Mouse (Mus musculus): Measurements from ENCODE around the gene Thy1. TPM values are rescaled to one million over a fixed set of nuclear protein-coding genes. Genes with fewer than 3 reads are reported as not detected.

The Thy1 gene
- polyA plus RNA-seq, 1 experiment from 2014 or later, result 4.5 TPM

DNA sequence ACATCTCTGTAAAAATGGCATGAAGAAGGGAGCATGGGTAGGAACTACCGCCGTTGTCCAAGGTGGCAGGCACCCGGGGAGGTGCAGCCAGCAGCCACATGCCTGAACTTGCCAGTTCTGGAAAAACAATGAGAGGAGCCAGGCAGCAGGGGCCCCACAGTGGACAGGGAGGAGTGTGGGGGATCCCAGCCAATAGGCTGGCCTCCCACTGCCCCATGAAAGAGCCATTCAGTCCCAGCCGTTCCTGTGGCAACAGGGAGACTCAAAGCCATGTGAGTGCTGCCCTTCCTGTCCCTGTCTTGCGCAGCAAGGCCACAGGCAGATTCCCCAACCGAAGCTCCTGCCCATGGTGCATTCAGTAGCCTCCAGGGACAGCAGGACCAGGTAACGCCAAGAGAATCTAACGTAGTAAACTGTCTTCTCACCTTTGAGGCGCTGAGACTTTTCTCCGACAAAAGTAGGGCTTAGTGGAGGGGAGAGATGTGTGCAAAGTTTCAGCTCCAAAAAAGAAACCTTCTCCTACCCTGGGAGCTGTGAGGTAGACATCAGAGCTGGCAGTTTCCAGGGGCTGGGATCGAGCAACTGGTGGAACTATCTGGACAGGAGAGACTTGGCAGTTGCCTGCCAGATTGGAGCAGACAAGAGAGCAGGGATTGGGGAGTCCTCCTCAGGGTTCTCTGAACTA lies 28.9 kb downstream of the Thy1 start:
- WGBS, result 47% methylated on average over 11 of the region's 11 CpGs

DNA sequence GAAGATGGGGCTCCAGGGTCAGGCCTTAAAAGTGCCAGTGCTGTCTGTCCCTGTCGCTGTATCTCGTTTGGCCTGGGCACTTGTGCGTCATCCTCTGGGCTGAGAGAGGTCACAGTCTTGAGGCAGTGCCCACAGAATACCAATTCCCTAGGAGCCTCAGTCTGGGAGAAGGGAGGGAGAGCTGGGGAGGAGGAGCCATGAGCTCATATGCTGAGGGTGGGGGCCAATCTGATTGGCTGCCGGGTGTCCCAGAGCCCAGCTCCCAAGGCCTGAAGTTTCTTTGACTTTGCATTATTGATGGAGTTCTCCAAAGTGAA lies 29.4 kb downstream of the Thy1 start:
- Histone ChIP-seq H3K4me1 (replicated peaks; ENCODE audit: control insufficient read depth, insufficient read depth) (peaks cover 12% of the 10 kb centered on the region), H3K9ac (ENCODE audit: low read length) (no peak overlapping the region), H3K36me3 (ENCODE audit: control insufficient read depth, insufficient read depth, low read length) (no peaks in the 10 kb centered on the region), H3K4me3 (ENCODE audit: low read depth, low read length) (no peak overlapping the region), H3K4me2 (replicated peaks; ENCODE audit: low read depth) (no peak overlapping the region), H3K9me3 (ENCODE audit: control insufficient read depth, low read length) (no peaks in the 10 kb centered on the region), H3K27ac (replicated peaks) (no peak overlapping the region), H3K27me3 (ENCODE audit: control insufficient read depth, insufficient read depth, low read length) (no peaks in the 10 kb centered on the region)
- no peak for TF ChIP-seq CTCF (IDR thresholded peaks at IDR 0.05; ENCODE audit: low read depth)
- TF ChIP-seq EP300 (optimal IDR thresholded peaks at IDR 0.05), result no peak
- DNase-seq (ENCODE audit: low spot score), result no peak
- no peak for ATAC-seq (ENCODE audit: low FRiP score, low TSS enrichment)
- 45% methylated on average over 4 of the region's 4 CpGs for WGBS

More for the DNA sequence above, 28.9 kb downstream of the Thy1 start:
- Histone ChIP-seq H3K27ac (replicated peaks) (no peak overlapping the region), H3K9me3 (ENCODE audit: control insufficient read depth, low read length) (no peaks in the 10 kb centered on the region), H3K4me3 (ENCODE audit: low read depth, low read length) (no peak overlapping the region), H3K4me2 (replicated peaks; ENCODE audit: low read depth) (no peak overlapping the region), H3K9ac (ENCODE audit: low read length) (no peak overlapping the region), H3K36me3 (ENCODE audit: control insufficient read depth, insufficient read depth, low read length) (no peaks in the 10 kb centered on the region), H3K27me3 (ENCODE audit: control insufficient read depth, insufficient read depth, low read length) (no peaks in the 10 kb centered on the region), H3K4me1 (replicated peaks; ENCODE audit: control insufficient read depth, insufficient read depth) (peaks cover 10% of the 10 kb centered on the region; the same call in 1 of the 2 replicates)
- TF ChIP-seq CTCF (IDR thresholded peaks at IDR 0.05; ENCODE audit: low read depth), result no peak
- no peak for TF ChIP-seq EP300 (optimal IDR thresholded peaks at IDR 0.05)
- DNase-seq (ENCODE audit: low spot score) (no peak), ATAC-seq (ENCODE audit: low FRiP score, low TSS enrichment) (no peak)

DNA sequence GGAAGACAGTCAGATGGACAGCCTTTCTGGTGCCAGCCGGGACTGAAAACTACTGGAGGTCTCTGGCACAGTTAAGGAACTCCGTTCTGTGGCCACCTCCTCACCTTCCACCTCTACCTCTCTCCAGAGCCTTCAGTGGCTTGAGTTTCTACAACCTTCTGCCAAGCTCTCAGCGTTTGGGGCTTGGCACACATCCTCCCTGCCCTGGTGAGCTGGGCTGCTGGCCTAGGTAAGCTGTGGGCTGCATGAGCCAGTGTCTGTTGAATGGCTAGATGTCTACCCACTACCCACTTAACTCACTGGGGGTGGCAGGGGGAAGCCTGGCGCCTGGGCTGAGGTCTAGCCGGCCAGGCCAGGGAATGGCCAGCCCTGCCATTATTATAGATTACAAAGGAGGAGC lies 29.9 kb downstream of the Thy1 start:
- H3K9ac ChIP-seq (ENCODE audit: low read length), result no peak overlapping the region
- no peaks in the 10 kb centered on the region for H3K36me3 ChIP-seq (ENCODE audit: control insufficient read depth, insufficient read depth, low read length)
- H3K27me3 ChIP-seq (ENCODE audit: control insufficient read depth, insufficient read depth, low read length), result no peaks in the 10 kb centered on the region
- H3K4me2 ChIP-seq (replicated peaks; ENCODE audit: low read depth), result no peak overlapping the region
- H3K27ac ChIP-seq (replicated peaks), result no peak overlapping the region
- WGBS, result 69% methylated on average over 5 of the region's 5 CpGs
- peaks cover 15% of the 10 kb centered on the region for H3K4me1 ChIP-seq (replicated peaks; ENCODE audit: control insufficient read depth, insufficient read depth)
- H3K9me3 ChIP-seq (ENCODE audit: control insufficient read depth, low read length), result no peaks in the 10 kb centered on the region
- TF ChIP-seq CTCF (IDR thresholded peaks at IDR 0.05; ENCODE audit: low read depth), result no peak
- TF ChIP-seq EP300 (optimal IDR thresholded peaks at IDR 0.05), result no peak
- ATAC-seq (ENCODE audit: low FRiP score, low TSS enrichment), result no peak
- DNase-seq (ENCODE audit: low spot score), result no peak
- H3K4me3 ChIP-seq (ENCODE audit: low read depth, low read length), result no peak overlapping the region

DNA sequence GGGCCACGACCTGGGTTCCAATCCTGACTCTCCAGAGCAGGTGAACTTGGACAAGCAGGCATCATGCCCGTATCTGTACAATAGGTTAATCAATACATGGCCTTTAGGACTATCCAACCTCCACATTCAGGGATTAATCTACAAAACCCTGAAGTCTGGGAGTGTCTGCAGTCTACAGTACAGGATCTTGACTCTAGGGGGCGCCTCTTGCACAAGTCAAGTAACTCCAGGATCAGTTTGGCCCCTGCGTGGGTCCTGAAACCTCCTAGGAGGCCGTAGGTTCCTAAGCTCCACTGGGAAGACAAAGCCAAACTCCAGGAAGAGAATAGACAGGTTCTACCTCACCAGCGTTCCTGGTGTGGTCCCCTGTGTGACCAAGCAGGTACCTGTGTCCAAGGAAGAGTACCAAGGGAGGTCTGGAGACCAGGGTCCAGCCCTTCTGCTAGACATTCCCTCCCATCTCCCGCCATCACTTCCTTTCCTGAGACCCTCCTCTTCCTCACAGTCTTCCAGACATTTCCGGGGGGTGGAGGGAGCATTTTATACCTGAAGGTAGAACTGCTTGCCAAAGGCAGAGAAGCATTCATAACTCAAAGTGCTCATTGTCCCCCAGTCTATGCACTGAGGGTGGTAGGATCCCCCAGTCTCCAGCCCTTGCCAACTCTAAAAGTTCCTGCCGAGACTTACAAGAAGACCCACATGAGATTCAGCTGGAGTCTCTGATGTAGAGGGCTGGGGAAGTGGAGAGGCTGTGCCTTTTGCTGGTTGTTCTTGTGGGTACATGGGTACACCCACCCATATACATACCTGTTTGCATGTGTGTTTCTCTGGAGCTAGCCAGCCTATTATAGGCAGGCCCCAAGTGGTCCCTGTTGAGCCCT lies 31.5 kb downstream of the Thy1 start:
- peak; percentile 49 for DNase-seq (ENCODE audit: low spot score)
- Histone ChIP-seq H3K27ac (replicated peaks) (no peak overlapping the region), H3K36me3 (ENCODE audit: control insufficient read depth, insufficient read depth, low read length) (no peaks in the 10 kb centered on the region), H3K9me3 (ENCODE audit: control insufficient read depth, low read length) (no peaks in the 10 kb centered on the region), H3K4me3 (ENCODE audit: low read depth, low read length) (no peak overlapping the region), H3K4me2 (replicated peaks; ENCODE audit: low read depth) (no peak overlapping the region), H3K4me1 (replicated peaks; ENCODE audit: control insufficient read depth, insufficient read depth) (peaks cover 21% of the 10 kb centered on the region), H3K9ac (ENCODE audit: low read length) (no peak overlapping the region), H3K27me3 (ENCODE audit: control insufficient read depth, insufficient read depth, low read length) (no peaks in the 10 kb centered on the region)
- no peak for ATAC-seq (ENCODE audit: low FRiP score, low TSS enrichment)
- 64% methylated on average over 9 of the region's 9 CpGs for WGBS
- TF ChIP-seq CTCF (IDR thresholded peaks at IDR 0.05; ENCODE audit: low read depth) (peak; percentile 60), EP300 (optimal IDR thresholded peaks at IDR 0.05) (no peak)

DNA sequence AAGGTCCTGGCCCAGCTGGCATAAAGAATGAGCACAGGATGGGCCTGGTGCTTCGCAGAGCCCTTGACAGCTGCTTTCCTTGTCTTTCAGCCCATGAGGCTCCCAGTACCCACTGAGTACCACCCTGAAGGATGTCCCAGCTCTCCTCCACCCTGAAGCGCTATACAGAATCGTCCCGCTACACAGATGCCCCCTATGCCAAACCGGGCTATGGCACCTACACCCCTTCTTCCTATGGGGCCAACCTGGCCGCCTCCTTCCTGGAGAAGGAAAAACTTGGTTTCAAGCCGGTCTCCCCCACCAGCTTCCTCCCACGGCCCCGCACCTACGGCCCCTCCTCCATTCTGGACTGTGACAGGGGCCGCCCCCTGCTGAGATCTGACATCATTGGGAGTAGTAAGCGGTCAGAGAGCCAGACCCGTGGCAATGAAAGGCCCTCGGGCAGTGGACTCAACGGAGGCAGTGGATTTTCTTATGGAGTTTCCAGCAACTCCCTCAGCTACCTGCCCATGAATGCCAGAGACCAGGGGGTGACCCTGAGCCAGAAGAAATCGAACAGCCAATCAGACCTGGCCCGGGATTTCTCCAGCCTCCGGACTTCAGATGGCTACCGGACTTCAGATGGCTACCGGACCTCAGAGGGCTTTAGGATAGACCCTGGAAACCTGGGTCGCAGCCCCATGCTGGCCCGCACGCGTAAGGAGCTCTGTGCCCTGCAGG lies 32.3 kb downstream of the Thy1 start:
- no peak for TF ChIP-seq EP300 (optimal IDR thresholded peaks at IDR 0.05)
- no peak for TF ChIP-seq CTCF (IDR thresholded peaks at IDR 0.05; ENCODE audit: low read depth)
- 79% methylated on average over 24 of the region's 24 CpGs for WGBS
- no peak overlapping the region for H3K4me3 ChIP-seq (ENCODE audit: low read depth, low read length)
- peaks cover 24% of the 10 kb centered on the region for H3K4me1 ChIP-seq (replicated peaks; ENCODE audit: control insufficient read depth, insufficient read depth)
- no peaks in the 10 kb centered on the region for H3K27me3 ChIP-seq (ENCODE audit: control insufficient read depth, insufficient read depth, low read length)
- H3K9me3 ChIP-seq (ENCODE audit: control insufficient read depth, low read length), result no peaks in the 10 kb centered on the region
- H3K27ac ChIP-seq (replicated peaks), result no peak overlapping the region
- H3K9ac ChIP-seq (ENCODE audit: low read length), result no peak overlapping the region
- ATAC-seq (ENCODE audit: low FRiP score, low TSS enrichment) (no peak), DNase-seq (ENCODE audit: low spot score) (no peak)
- no peaks in the 10 kb centered on the region for H3K36me3 ChIP-seq (ENCODE audit: control insufficient read depth, insufficient read depth, low read length)
- no peak overlapping the region for H3K4me2 ChIP-seq (replicated peaks; ENCODE audit: low read depth)
